Mouse (Mus musculus) G1E (cell line): ENCODE results near the gene Sars2.

Experiments
- CTCF ChIP-seq: IDR thresholded peaks from 2 replicates; pipeline ENCODE4 v1.5.1; 2012; ENCODE audit warnings: low read depth, low read length, inconsistent platforms, mixed read lengths
- GATA1 ChIP-seq: IDR thresholded peaks from 2 replicates; pipeline ENCODE4 v1.6.1; 2012; ENCODE audit warnings: borderline replicate concordance, low read length, inconsistent platforms, mixed read lengths
- POLR2AphosphoS5 ChIP-seq: IDR thresholded peaks from 2 replicates; pipeline ENCODE4 v1.6.1; 2012; ENCODE audit warnings: low read depth, low read length, inconsistent platforms; ENCODE audit not compliant: insufficient replicate concordance
- TAL1 ChIP-seq: conservative IDR thresholded peaks from 2 replicates; pipeline ENCODE4 v1.6.1; 2012; ENCODE audit warnings: low read depth, low read length, inconsistent platforms, mixed read lengths

- TF ChIP-seq CTCF: no peak
- no peak for TF ChIP-seq GATA1
- no peak for TF ChIP-seq POLR2AphosphoS5
- no peak for TF ChIP-seq TAL1
Measured at GRCm38 (mm10) chr7:28697277-28697676, 44.5 kb upstream of the Sars2 start.
